Mouse (Mus musculus): ENCODE measurements around the gene Hoxd13.

Hoxd13 gene

GRCm38 (mm10) chr2:74704393-74704998 is 36.4 kb downstream of the Hoxd13 start, which contains the start of gene Hoxd8:
Gene Hoxd8, plus strand, starts transcription at chr2:74704615.
- no peak for DNase-seq (ENCODE audit: extremely low spot score, low read depth, low spot score)

- no peak for DNase-seq (ENCODE audit: extremely low spot score, low read depth, low spot score)
Measured at GRCm38 (mm10) chr2:74704999-74705466, 36.9 kb downstream of the Hoxd13 start.

GRCm38 (mm10) chr2:74705467-74706089 is 37.5 kb downstream of the Hoxd13 start:
- no peak for DNase-seq (ENCODE audit: extremely low spot score, low read depth, low spot score)

- DNase-seq (ENCODE audit: extremely low spot score, low read depth, low spot score): no peak
Measured at GRCm38 (mm10) chr2:74706393-74706960, 38.4 kb downstream of the Hoxd13 start.

GRCm38 (mm10) chr2:74707599-74707998 is 39.5 kb downstream of the Hoxd13 start:
- no peak for DNase-seq (ENCODE audit: extremely low spot score, low read depth, low spot score)

GRCm38 (mm10) chr2:74708676-74709075 is 40.6 kb downstream of the Hoxd13 start:
- DNase-seq (ENCODE audit: extremely low spot score, low read depth, low spot score): no peak

GRCm38 (mm10) chr2:74709465-74710419 is 41.6 kb downstream of the Hoxd13 start:
- no peak for DNase-seq (ENCODE audit: extremely low spot score, low read depth, low spot score)

GRCm38 (mm10) chr2:74710929-74711543 is 42.9 kb downstream of the Hoxd13 start:
- no peak for DNase-seq (ENCODE audit: extremely low spot score, low read depth, low spot score)

GRCm38 (mm10) chr2:74711721-74712621 is 43.9 kb downstream of the Hoxd13 start, which contains the start of the genes Hoxd3 and Hoxd4:
Gene Hoxd3, plus strand, starts transcription at chr2:74711927.
Gene Hoxd4, plus strand, starts transcription at chr2:74711929.
- no peak for DNase-seq (ENCODE audit: extremely low spot score, low read depth, low spot score)

GRCm38 (mm10) chr2:74713239-74714150 is 45.4 kb downstream of the Hoxd13 start:
- DNase-seq (ENCODE audit: extremely low spot score, low read depth, low spot score): no peak

- DNase-seq (ENCODE audit: extremely low spot score, low read depth, low spot score): no peak
Measured at GRCm38 (mm10) chr2:74714156-74714789, 46.2 kb downstream of the Hoxd13 start.

GRCm38 (mm10) chr2:74714881-74715280 is 46.8 kb downstream of the Hoxd13 start:
- no peak for DNase-seq (ENCODE audit: extremely low spot score, low read depth, low spot score)

GRCm38 (mm10) chr2:74715504-74716241 is 47.6 kb downstream of the Hoxd13 start:
- DNase-seq (ENCODE audit: extremely low spot score, low read depth, low spot score): peak; percentile 94

- no peak for DNase-seq (ENCODE audit: extremely low spot score, low read depth, low spot score)
Measured at GRCm38 (mm10) chr2:74720384-74720783, 52.3 kb downstream of the Hoxd13 start.

- no peak for DNase-seq (ENCODE audit: extremely low spot score, low read depth, low spot score)
Measured at GRCm38 (mm10) chr2:74720955-74721491, 52.9 kb downstream of the Hoxd13 start.
